Mouse (Mus musculus): ENCODE measurements around the gene Shq1. TPM values are rescaled to one million over a fixed set of nuclear protein-coding genes. Genes with fewer than 3 reads are reported as not detected.

The Shq1 gene
- polyA plus RNA-seq, 1 experiment from 2014 or later: 15.3 TPM

DNA sequence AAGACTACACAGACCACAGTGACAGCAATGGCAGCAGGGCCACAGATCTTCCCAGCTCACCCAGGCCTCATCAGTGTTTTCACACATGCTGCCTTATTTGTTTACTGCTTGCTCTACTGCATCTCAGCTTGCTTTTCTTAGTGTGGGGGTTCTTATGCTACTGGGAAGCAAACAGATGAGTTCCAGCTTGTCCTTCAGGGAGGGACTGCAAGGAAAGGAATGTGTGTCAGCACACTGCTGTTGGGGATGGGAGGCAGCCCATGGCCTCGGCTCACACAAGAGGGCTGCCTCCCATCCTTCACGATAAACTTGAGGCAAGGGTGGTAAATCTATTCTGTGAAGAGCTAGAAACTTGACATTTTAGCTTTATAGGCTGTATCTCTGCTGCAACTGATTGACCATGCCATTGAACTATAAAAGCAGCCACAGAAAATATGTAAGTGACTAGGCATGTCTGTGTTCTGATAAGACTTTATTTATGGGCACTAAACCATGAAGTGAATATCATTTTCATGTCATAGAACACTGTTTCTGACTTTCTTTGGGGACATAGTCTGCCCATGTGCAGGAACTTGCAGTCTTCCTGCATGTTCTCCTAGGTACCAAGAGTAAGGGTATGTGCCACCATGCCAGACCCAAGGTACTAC, 48.0 kb downstream of the Shq1 start:
- no peak overlapping the region for H3K4me3 ChIP-seq (replicated peaks)
- 70% methylated on average over 2 of the region's 2 CpGs for WGBS (ENCODE audit: insufficient replicate concordance)
- peaks cover 39% of the 10 kb centered on the region for H3K4me1 ChIP-seq (replicated peaks)
- DNase-seq: no peak
- peaks cover 15% of the 10 kb centered on the region for H3K36me3 ChIP-seq
- ATAC-seq (ENCODE audit: low read depth): peak; percentile 34
- H3K9me3 ChIP-seq (replicated peaks): no peaks in the 10 kb centered on the region
- H3K27me3 ChIP-seq: no peaks in the 10 kb centered on the region
- peak overlapping the region; percentile 44 for H3K9ac ChIP-seq
- peak overlapping the region; percentile 86 for H3K27ac ChIP-seq
- no peak overlapping the region for H3K4me2 ChIP-seq

DNA sequence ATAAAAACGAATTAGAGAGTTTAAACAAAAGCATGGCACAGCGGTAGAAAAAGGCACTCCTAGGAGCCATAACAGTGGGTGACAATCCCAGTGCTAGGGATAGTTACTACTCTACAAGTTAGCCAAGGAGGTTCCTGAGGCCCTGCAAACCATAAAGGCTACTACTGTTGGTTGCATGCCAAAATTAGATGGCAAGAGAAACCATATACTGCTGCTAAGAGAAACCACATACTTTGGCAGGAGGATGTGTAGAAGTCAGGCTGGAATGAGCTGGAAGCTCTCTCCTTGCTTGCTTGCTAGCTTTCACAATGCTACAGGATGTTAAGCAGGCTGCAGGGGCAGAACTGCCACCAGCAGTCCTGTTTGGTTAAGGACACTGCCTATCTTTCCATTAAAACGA, 50.5 kb downstream of the Shq1 start:
- H3K9ac ChIP-seq: no peak overlapping the region
- DNase-seq: no peak
- 68% methylated on average over 3 of the region's 3 CpGs for WGBS (ENCODE audit: insufficient replicate concordance)

DNA sequence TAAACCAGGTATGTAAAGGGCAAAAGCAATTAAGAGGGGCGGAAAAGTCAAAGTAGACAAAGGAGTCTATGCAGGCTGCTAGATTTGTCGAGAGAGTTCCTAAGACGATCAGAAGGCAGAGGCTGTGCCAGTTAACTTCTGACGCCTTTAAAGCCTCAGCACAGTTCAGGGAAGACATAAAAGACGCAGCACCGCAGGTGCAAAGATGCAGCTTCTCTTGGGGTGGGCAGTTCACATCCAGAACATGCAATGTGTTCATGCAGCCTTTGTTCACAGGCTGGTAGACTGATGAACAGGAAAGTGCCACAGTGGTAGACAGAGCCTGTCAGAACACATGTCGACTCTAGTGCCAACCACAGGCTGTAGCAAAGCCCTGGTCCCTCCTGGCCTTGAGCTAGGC, 51.6 kb downstream of the Shq1 start:
- Histone ChIP-seq H3K4me1 (replicated peaks) (peaks cover 36% of the 10 kb centered on the region), H3K36me3 (peaks cover 3% of the 10 kb centered on the region; the same call in 1 of the 2 replicates), H3K27ac (no peak overlapping the region), H3K4me3 (replicated peaks) (no peak overlapping the region), H3K9ac (no peak overlapping the region), H3K4me2 (no peak overlapping the region), H3K27me3 (no peaks in the 10 kb centered on the region), H3K9me3 (replicated peaks) (no peaks in the 10 kb centered on the region)
- DNase-seq (no peak), ATAC-seq (ENCODE audit: low read depth) (no peak)
- 82% methylated on average over 7 of the region's 7 CpGs for WGBS (ENCODE audit: insufficient replicate concordance)

More for the DNA sequence above, 50.5 kb downstream of the Shq1 start:
- H3K4me1 ChIP-seq (replicated peaks): peaks cover 43% of the 10 kb centered on the region
- no peak for ATAC-seq (ENCODE audit: low read depth)
- H3K36me3 ChIP-seq: peaks cover 3% of the 10 kb centered on the region; the same call in 1 of the 2 replicates
- H3K9me3 ChIP-seq (replicated peaks): no peaks in the 10 kb centered on the region
- H3K4me2 ChIP-seq: no peak overlapping the region
- H3K27ac ChIP-seq: no peak overlapping the region
- no peak overlapping the region for H3K4me3 ChIP-seq (replicated peaks)
- H3K27me3 ChIP-seq: no peaks in the 10 kb centered on the region

DNA sequence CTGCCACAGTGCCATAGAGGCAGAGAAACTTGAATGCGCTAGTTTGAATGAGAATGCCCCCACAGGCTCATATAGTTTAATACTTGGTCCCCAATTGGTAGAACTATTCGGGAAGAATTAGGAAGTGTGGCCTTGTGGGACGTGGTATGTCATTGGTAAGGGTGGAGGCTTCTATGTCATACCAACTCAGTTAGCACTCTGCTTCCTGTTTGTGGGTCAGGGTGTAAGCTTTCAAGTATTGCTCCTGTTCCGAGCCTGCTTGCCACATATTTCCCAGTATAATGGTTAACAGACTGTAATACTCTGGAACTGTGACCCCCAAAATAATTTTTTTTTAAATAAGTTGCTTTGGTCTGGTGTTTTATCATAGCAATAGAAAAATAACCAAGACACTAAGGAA, 54.8 kb downstream of the Shq1 start:
- no peak overlapping the region for H3K27ac ChIP-seq
- H3K36me3 ChIP-seq: peaks cover 6% of the 10 kb centered on the region; the same call in 1 of the 2 replicates
- WGBS (ENCODE audit: insufficient replicate concordance): 59% methylated on average over 4 of the region's 4 CpGs
- no peaks in the 10 kb centered on the region for H3K9me3 ChIP-seq (replicated peaks)
- peaks cover 18% of the 10 kb centered on the region for H3K4me1 ChIP-seq (replicated peaks)
- H3K27me3 ChIP-seq: no peaks in the 10 kb centered on the region
- no peak overlapping the region for H3K4me2 ChIP-seq
- H3K4me3 ChIP-seq (replicated peaks): no peak overlapping the region
- DNase-seq (no peak), ATAC-seq (ENCODE audit: low read depth) (no peak)
- H3K9ac ChIP-seq: no peak overlapping the region

DNA sequence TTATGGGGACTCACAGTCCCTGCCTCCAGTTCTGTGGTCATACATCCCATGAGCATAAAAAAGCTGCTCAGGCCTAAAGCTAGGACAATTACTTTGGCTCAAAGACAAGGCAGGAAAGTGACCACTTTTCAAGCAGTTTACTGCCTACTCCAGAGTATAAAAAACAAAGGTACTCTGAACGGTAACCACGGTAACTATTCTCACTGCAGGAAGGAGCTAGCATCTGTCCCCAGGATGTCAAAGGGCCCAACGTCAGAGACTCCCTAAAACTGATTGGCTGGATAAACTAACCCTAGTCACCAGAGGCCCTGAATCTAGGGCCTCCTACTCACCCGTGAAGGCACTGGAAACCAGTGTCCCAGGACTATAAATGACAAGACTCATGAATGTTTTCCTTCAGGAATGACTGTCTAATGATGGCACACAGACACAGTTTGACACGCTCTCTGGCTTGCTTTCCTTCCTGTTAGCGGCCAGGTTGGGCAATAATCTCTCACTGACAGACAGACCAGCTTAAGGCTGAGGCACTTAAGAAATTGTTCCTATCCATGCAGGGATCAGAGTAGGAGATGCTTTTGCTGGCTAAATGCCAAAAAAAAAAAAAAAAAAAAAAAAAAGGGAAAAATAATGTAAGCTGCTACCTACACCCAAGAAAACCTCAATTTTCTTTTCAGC, 57.2 kb downstream of the Shq1 start:
- WGBS (ENCODE audit: insufficient replicate concordance): 74% methylated on average over 6 of the region's 6 CpGs
- peaks cover 9% of the 10 kb centered on the region; the same call in 1 of the 2 replicates for H3K36me3 ChIP-seq
- ATAC-seq (ENCODE audit: low read depth) (no peak), DNase-seq (no peak)
- H3K4me2 ChIP-seq: no peak overlapping the region
- H3K27me3 ChIP-seq: no peaks in the 10 kb centered on the region
- no peaks in the 10 kb centered on the region for H3K9me3 ChIP-seq (replicated peaks)
- H3K4me1 ChIP-seq (replicated peaks): peaks cover 16% of the 10 kb centered on the region
- no peak overlapping the region for H3K27ac ChIP-seq
- H3K4me3 ChIP-seq (replicated peaks): no peak overlapping the region
- H3K9ac ChIP-seq: no peak overlapping the region

DNA sequence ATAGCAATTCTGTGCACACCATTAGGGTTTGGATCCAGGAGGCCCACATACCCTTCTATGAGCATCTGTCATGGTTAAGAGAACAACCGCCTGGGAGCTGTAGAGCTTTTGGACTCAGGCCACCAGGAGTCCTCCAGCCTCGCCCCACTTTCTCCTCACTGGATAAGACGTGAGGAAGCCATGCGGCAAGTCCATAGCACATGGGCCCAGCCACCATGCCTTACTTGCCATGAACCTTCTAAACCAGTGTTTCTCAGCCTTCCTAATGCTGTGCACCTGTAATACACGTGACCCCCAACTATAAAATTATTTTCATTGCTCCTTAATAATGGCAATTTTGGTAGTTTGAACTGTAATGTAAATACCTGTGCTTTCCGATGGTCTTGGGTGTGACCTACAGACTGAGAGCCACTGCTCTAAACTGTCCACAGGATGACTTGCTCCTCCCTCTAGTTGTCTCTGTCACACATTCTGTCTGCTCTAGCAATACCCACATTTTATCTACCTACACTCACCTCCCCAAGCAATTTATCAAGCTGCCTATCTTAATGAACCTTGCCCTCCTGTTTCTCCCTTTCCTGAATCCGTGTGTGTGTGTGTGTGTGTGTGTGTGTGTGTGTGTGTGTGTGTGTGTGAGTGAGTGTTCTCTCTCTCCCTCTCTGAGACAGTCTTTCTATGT, 59.9 kb downstream of the Shq1 start:
- no peak for DNase-seq
- H3K4me1 ChIP-seq (replicated peaks): no peaks in the 10 kb centered on the region
- peak overlapping the region; percentile 11; the same call in 1 of the 2 replicates for H3K27ac ChIP-seq
- H3K36me3 ChIP-seq: peaks cover 15% of the 10 kb centered on the region; the same call in 1 of the 2 replicates
- no peak overlapping the region for H3K9ac ChIP-seq
- H3K27me3 ChIP-seq: no peaks in the 10 kb centered on the region
- ATAC-seq (ENCODE audit: low read depth): peak; percentile 34; the same call in 1 of the 2 replicates
- H3K9me3 ChIP-seq (replicated peaks): no peaks in the 10 kb centered on the region
- H3K4me2 ChIP-seq: no peak overlapping the region
- no peak overlapping the region for H3K4me3 ChIP-seq (replicated peaks)
- 73% methylated on average over 7 of the region's 7 CpGs for WGBS (ENCODE audit: insufficient replicate concordance)

DNA sequence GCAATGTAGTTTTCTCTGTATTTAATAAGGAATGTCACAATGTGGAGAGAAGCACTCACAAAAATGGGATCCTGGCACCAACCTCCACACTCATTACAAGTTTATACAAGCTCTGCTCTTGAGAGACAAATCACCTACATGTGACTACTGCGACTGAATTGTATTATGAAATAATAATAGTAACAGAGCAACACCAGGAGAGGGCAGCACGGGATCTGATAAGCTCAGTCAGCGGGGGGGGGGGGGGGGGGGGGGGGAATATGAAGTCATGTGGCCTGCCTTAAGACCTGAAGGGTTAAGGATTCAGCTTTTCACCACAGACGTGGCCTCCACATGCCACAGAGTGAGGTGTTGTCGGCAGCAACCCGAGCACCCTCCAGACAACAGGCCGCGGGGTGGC, 60.8 kb downstream of the Shq1 start:
- no peaks in the 10 kb centered on the region for H3K27me3 ChIP-seq
- DNase-seq: no peak
- H3K4me3 ChIP-seq (replicated peaks): no peak overlapping the region
- H3K4me1 ChIP-seq (replicated peaks): no peaks in the 10 kb centered on the region
- no peak overlapping the region for H3K9ac ChIP-seq
- H3K27ac ChIP-seq: no peak overlapping the region
- 0 out of 2 replicates have a peak, but pooled peaks have one; percentile 28 for ATAC-seq (ENCODE audit: low read depth)
- H3K9me3 ChIP-seq (replicated peaks): no peaks in the 10 kb centered on the region
- WGBS (ENCODE audit: insufficient replicate concordance): 74% methylated on average over 7 of the region's 8 CpGs
- no peak overlapping the region for H3K4me2 ChIP-seq
- H3K36me3 ChIP-seq: peaks cover 15% of the 10 kb centered on the region; the same call in 1 of the 2 replicates

DNA sequence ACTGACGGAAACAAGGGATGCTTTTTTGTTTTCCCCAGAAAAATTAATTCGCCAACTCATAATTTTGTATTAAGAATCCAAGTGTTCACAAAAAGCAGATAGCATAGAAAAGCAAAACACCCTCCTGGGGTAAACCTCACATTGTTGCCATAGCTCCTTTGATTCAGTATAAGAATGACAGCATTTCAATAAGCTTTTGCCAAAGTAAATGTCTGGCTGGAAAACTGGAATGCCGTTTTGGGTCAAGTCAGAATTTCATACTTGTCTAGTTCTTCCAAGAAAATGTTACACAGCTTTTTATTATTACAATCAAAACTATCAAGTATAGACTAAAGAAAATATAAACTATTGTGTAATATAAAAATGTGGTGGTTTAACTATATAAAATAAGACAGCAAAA, 61.7 kb downstream of the Shq1 start:
- Histone ChIP-seq H3K9ac (no peak overlapping the region), H3K4me2 (no peak overlapping the region), H3K27me3 (no peaks in the 10 kb centered on the region), H3K27ac (no peak overlapping the region), H3K4me3 (replicated peaks) (no peak overlapping the region), H3K4me1 (replicated peaks) (no peaks in the 10 kb centered on the region), H3K9me3 (replicated peaks) (no peaks in the 10 kb centered on the region), H3K36me3 (peaks cover 15% of the 10 kb centered on the region; the same call in 1 of the 2 replicates)
- DNase-seq: no peak
- ATAC-seq (ENCODE audit: low read depth): no peak
- 85% methylated on average over 3 of the region's 3 CpGs for WGBS (ENCODE audit: insufficient replicate concordance)

DNA sequence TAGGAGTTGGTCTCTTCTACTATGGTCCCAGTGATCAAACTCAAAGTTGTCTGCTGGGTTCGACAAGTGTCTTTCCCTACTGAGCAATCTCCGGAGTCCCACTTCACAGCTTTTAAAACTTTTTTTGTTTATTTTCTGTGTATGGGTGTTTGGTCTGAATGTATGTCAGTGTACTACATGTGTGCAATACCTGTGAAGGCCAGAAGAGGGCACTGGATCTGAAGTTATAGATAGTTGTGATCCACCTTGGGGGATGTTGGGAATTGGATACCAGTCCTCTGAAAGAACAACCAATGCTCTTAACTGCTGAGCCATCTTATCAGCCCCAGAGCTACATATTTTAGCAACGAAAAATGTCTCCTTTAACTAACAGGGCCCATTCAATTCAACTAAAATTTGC, 62.5 kb downstream of the Shq1 start:
- Histone ChIP-seq H3K4me2 (no peak overlapping the region), H3K4me1 (replicated peaks) (no peaks in the 10 kb centered on the region), H3K4me3 (replicated peaks) (no peak overlapping the region), H3K36me3 (peaks cover 15% of the 10 kb centered on the region; the same call in 1 of the 2 replicates), H3K27me3 (no peaks in the 10 kb centered on the region), H3K9me3 (replicated peaks) (no peaks in the 10 kb centered on the region), H3K9ac (no peak overlapping the region), H3K27ac (no peak overlapping the region)
- DNase-seq (peak; percentile 20), ATAC-seq (ENCODE audit: low read depth) (0 out of 2 replicates have a peak, but pooled peaks have one; percentile 50)
- 65% methylated on average over 3 of the region's 3 CpGs for WGBS (ENCODE audit: insufficient replicate concordance)

DNA sequence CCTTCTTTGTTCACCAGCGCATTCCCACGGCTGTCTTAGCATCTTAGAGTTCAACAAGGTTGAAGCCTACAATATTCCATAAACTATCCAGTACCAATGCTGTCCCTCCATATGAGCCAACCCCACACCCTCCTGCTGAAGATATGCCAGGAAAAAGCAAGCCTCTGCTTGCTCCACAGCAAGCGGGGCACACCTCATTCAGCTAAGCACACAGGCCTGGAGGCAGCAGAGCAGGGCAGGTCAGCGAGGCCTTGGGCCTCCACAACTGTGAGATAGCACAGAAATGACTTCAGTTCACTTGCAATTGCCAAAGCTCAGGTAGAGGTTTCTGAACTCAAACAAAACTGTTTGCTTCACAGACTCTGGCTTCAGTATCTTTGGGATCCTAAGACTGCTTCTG, 64.2 kb downstream of the Shq1 start:
- DNase-seq (no peak), ATAC-seq (ENCODE audit: low read depth) (no peak)
- Histone ChIP-seq H3K4me2 (no peak overlapping the region), H3K4me3 (replicated peaks) (no peak overlapping the region), H3K27me3 (no peaks in the 10 kb centered on the region), H3K4me1 (replicated peaks) (no peaks in the 10 kb centered on the region), H3K9ac (no peak overlapping the region), H3K27ac (no peak overlapping the region), H3K36me3 (peaks cover 22% of the 10 kb centered on the region), H3K9me3 (replicated peaks) (no peaks in the 10 kb centered on the region)
- 81% methylated on average over 4 of the region's 4 CpGs for WGBS (ENCODE audit: insufficient replicate concordance)

DNA sequence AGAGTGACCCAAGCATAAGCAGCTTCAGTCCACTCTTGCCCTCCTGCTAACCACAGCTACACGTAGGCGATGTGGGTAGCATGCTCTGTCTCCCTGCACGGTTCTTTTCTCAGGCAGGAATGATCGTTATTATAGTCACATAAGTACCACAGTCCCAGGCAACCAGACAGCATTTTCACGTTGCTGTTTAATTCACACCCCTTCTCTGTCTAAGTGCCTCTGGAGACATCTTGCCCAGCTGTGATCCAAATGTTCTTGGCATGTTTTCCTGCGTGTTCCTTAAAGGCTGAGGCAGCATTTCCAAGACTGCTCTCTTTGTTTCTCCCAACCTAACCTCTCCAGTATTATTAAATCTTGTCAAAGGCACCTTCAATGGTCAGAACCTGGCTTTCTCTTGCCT, 67.3 kb downstream of the Shq1 start:
- H3K4me1 ChIP-seq (replicated peaks): no peaks in the 10 kb centered on the region
- peaks cover 13% of the 10 kb centered on the region for H3K36me3 ChIP-seq
- H3K9ac ChIP-seq: no peak overlapping the region
- DNase-seq (no peak), ATAC-seq (ENCODE audit: low read depth) (no peak)
- H3K4me2 ChIP-seq: no peak overlapping the region
- no peak overlapping the region for H3K4me3 ChIP-seq (replicated peaks)
- WGBS (ENCODE audit: insufficient replicate concordance): 73% methylated on average over 6 of the region's 6 CpGs
- no peaks in the 10 kb centered on the region for H3K9me3 ChIP-seq (replicated peaks)
- no peak overlapping the region for H3K27ac ChIP-seq
- H3K27me3 ChIP-seq: no peaks in the 10 kb centered on the region
